Mouse (Mus musculus): ENCODE data around the gene Lsm10. TPM values are rescaled to one million over a fixed set of nuclear protein-coding genes. Genes with fewer than 3 reads are reported as not detected.

Gene Lsm10
- total and polyA plus RNA-seq, 3 experiments = 35.0 to 49.6 TPM; not detected in 1

DNA sequence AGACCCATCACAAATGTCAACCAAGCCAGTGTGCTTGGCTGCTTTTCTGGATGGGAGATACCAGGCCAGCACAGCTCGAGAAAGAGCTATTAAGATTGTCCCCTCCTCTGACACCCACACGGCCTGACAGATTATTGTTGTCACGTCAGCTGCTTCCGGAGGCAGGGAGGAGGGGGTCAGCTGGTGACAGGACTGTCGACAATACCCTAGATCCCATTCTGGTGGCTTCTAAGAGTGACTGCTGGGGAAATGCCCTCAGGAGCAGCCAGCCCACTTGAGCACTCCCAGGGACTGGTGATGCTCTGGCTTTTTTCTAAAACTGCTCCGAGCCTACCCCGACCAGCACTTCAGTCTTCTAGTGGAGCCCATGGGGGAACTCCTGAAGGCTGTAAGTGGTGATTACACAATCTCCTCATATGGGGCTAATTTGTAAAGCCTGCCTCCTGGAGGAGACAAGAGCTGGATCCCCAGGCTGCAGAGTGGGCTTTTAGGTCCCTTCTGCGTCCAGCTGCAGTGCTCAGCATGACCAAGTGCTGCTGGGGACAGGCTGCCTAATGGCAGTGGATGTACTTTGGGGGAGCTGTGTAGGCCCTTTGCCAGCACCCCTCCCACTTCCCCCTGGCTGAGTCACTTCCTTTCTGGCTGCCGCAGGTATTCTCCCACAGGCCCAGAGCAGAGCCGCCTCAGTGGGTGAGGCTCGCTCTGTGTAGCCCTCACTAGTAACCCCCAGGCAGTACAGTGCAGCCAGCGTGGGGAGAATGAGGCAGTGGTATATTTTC is 14.1 kb downstream of the Lsm10 start (continued):
- TF ChIP-seq GATA1 (IDR thresholded peaks at IDR 0.05; ENCODE audit: low read depth, low read length) (peak; percentile 1; the same call in 1 of the 2 replicates), JUND (IDR thresholded peaks at IDR 0.05; ENCODE audit: low read depth, low read length) (peak; percentile 76; the same call in 1 of the 2 replicates), ZC3H11A (IDR thresholded peaks at IDR 0.05; ENCODE audit: low read depth, low read length) (no peak), MYC (IDR thresholded peaks at IDR 0.05; ENCODE audit: low read depth, low read length) (peak; percentile 98), CTCF (IDR thresholded peaks at IDR 0.05 in 2 of 3, conservative IDR thresholded peaks at IDR 0.05 in 1 of 3; ENCODE audit: control insufficient read depth in 1 of 3, insufficient read depth in 1 of 3, low read depth in 2 of 3, low read length in 3 of 3, poor library complexity in 1 of 3, severe bottlenecking in 1 of 3) (no peak; a peak in 2 of 6 replicates), MAZ (IDR thresholded peaks at IDR 0.05; ENCODE audit: low read depth, low read length) (peak; percentile 49; the same call in 1 of the 2 replicates), MXI1 (IDR thresholded peaks at IDR 0.05; ENCODE audit: low read depth, low read length) (peak; percentile 99), USF2 (IDR thresholded peaks at IDR 0.05; ENCODE audit: borderline replicate concordance in 1 of 2, insufficient read depth in 1 of 2, low read depth in 1 of 2, low read length in 2 of 2) (peak in 1 of 2 experiments; percentile 36; a peak in 1 of 4 replicates), ZMIZ1 (IDR thresholded peaks at IDR 0.05; ENCODE audit: low read depth, low read length) (no peak), CHD1 (IDR thresholded peaks at IDR 0.05; ENCODE audit: low read depth, low read length) (no peak), NELFE (IDR thresholded peaks at IDR 0.05; ENCODE audit: low read depth, low read length) (peak; percentile 48; the same call in 1 of the 2 replicates), NRF1 (IDR thresholded peaks at IDR 0.05; ENCODE audit: insufficient read depth, low read depth, low read length, poor library complexity, severe bottlenecking) (no peak), ETS1 (IDR thresholded peaks at IDR 0.05; ENCODE audit: low read depth, low read length) (peak; percentile 95), GABPA (IDR thresholded peaks at IDR 0.05; ENCODE audit: low read depth, low read length) (no peak), BHLHE40 (IDR thresholded peaks at IDR 0.05; ENCODE audit: borderline replicate concordance, low read depth, low read length) (no peak; the same call in 1 of the 2 replicates)

DNA sequence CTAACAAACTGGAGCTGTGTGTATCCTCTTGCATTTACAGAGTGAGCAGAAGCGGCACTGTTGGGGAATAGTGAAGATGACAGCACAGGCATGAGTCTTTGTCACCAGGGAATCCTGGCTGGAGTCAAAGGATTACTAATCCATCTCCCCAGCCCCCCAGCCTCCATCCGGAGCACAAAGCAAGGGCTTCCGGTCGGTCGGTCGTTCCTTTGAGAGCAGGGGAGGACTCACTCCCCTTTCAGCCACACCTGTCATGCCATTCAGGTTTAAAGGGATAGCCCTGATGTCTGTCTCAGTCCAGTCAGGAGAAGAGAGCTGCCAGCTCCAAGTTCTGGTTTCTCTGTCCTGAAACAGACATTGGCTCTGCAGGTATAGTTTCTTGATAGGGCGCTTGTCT is 14.7 kb downstream of the Lsm10 start:
- DNase-seq (ENCODE audit: low read depth, low spot score) = no peak
- H3K9me3 ChIP-seq (replicated peaks; ENCODE audit: insufficient read depth, low read length) = no peaks in the 10 kb centered on the region
- H3K27me3 ChIP-seq (ENCODE audit: control insufficient read depth in 1 of 2, insufficient read depth in 2 of 2, low read length in 2 of 2) = no peaks in the 10 kb centered on the region
- H3K4me3 ChIP-seq (ENCODE audit: control insufficient read depth in 1 of 2, insufficient read depth in 1 of 2, low read depth in 2 of 2, low read length in 2 of 2) = peak overlapping the region; percentile 19 to 35; a peak in 3 of 4 replicates
- H3K4me1 ChIP-seq (ENCODE audit: control insufficient read depth in 1 of 2, insufficient read depth in 2 of 2, low read length in 2 of 2) = peaks cover 9 to 37% of the 10 kb centered on the region in 2 experiments
- H3K36me3 ChIP-seq (ENCODE audit: control insufficient read depth in 1 of 2, insufficient read depth in 2 of 2, low read length in 2 of 2) = peaks cover 1 to 31% of the 10 kb centered on the region in 2 experiments; a peak in 2 of 4 replicates
- H3K27ac ChIP-seq (ENCODE audit: control insufficient read depth, low read depth, low read length) = peak overlapping the region; percentile 77
- H3K79me2 ChIP-seq (ENCODE audit: control insufficient read depth, insufficient read depth, low read length, poor library complexity) = peaks cover 51% of the 10 kb centered on the region
- TF ChIP-seq SMC3 (IDR thresholded peaks at IDR 0.05; ENCODE audit: low read depth, low read length) (no peak), MAX (IDR thresholded peaks at IDR 0.05; ENCODE audit: low read length) (no peak), CHD1 (IDR thresholded peaks at IDR 0.05; ENCODE audit: low read depth, low read length) (0 out of 2 replicates have a peak, but pooled peaks have one; percentile 3), KAT2A (conservative IDR thresholded peaks at IDR 0.05; ENCODE audit: low read depth, low read length) (no peak)
- H3K9ac ChIP-seq (ENCODE audit: control insufficient read depth, low read depth, low read length, poor library complexity, severe bottlenecking) = peak overlapping the region; percentile 52
